Mouse (Mus musculus) testis, adult 2 months (tissue): ENCODE measurements around the gene Igf1r. TPM values are rescaled to one million over a fixed set of nuclear protein-coding genes. Genes with fewer than 3 reads are reported as not detected.

Source experiments
- H3K27ac ChIP-seq: fragments of 200-500 bp; 2 replicates; pipeline ENCODE4 v1.5.1; 2012; ENCODE audit warnings: low read depth, low read length; ENCODE audit not compliant: control insufficient read depth, insufficient read depth
- H3K27me3 ChIP-seq: fragments of 200-500 bp; 2 replicates; pipeline ENCODE4 v1.6.1; 2012; ENCODE audit warnings: mild to moderate bottlenecking, low read length, moderate library complexity; ENCODE audit not compliant: control insufficient read depth, insufficient read depth
- H3K36me3 ChIP-seq: fragments of 200-500 bp; 2 replicates; pipeline ENCODE4 v1.6.1; 2012; ENCODE audit warnings: mild to moderate bottlenecking, low read length; ENCODE audit not compliant: control insufficient read depth, insufficient read depth
- H3K4me1 ChIP-seq: fragments of 200-500 bp; 2 replicates; pipeline ENCODE4 v1.6.1; 2012; ENCODE audit warnings: low read length; ENCODE audit not compliant: control insufficient read depth, insufficient read depth
- H3K4me3 ChIP-seq: fragments of 200-500 bp; 2 replicates; pipeline ENCODE4 v1.5.1; 2012; ENCODE audit warnings: low read depth, mild to moderate bottlenecking, low read length, moderate library complexity, mixed read lengths; ENCODE audit not compliant: control insufficient read depth
- CTCF ChIP-seq: fragments of 200-500 bp; IDR thresholded peaks from 2 replicates; pipeline ENCODE4 v1.5.1; 2012; ENCODE audit warnings: low read depth, mild to moderate bottlenecking, inconsistent platforms, low read length, moderate library complexity; ENCODE audit not compliant: control insufficient read depth, insufficient read depth, insufficient replicate concordance
- POLR2A ChIP-seq: fragments of 200-500 bp; IDR thresholded peaks from 2 replicates; pipeline ENCODE4 v1.6.1; 2012; ENCODE audit warnings: low read depth, mild to moderate bottlenecking, inconsistent platforms, low read length, moderate library complexity; ENCODE audit not compliant: control insufficient read depth
- polyA plus RNA-seq: library from polyadenylated mRNA; depleted of rRNA; stranded (reverse); fragments of >200 nt; gene quantifications from 2 replicates; pipeline ENCODE4 v1.2.3, GENCODE M21; 2012

The Igf1r gene
- polyA plus RNA-seq, 1 experiment = 4.2 TPM

- no peak overlapping the region for H3K4me3 ChIP-seq
- no peaks in the 10 kb centered on the region for H3K27me3 ChIP-seq
- H3K36me3 ChIP-seq = no peaks in the 10 kb centered on the region
- no peaks in the 10 kb centered on the region for H3K4me1 ChIP-seq
- no peak overlapping the region for H3K27ac ChIP-seq
- TF ChIP-seq POLR2A (no peak), CTCF (no peak)
These were observed 220.1 kb downstream of the Igf1r start for GRCm38 (mm10) chr7:68172776-68173175.

- H3K4me1 ChIP-seq = no peaks in the 10 kb centered on the region
- H3K36me3 ChIP-seq = no peaks in the 10 kb centered on the region
- H3K27ac ChIP-seq = no peak overlapping the region
- TF ChIP-seq POLR2A (no peak), CTCF (no peak)
- no peaks in the 10 kb centered on the region for H3K27me3 ChIP-seq
- H3K4me3 ChIP-seq = no peak overlapping the region
These were observed 227.0 kb downstream of the Igf1r start for GRCm38 (mm10) chr7:68179672-68180071.

GRCm38 (mm10) chr7:68181104-68181503 is 228.5 kb downstream of the Igf1r start:
- Histone ChIP-seq H3K36me3 (no peaks in the 10 kb centered on the region), H3K27ac (no peak overlapping the region), H3K4me3 (no peak overlapping the region), H3K27me3 (no peaks in the 10 kb centered on the region), H3K4me1 (no peaks in the 10 kb centered on the region)
- TF ChIP-seq CTCF (no peak), POLR2A (no peak)

GRCm38 (mm10) chr7:68182025-68182424 is 229.4 kb downstream of the Igf1r start:
- Histone ChIP-seq H3K27me3 (no peaks in the 10 kb centered on the region), H3K4me3 (no peak overlapping the region), H3K4me1 (no peaks in the 10 kb centered on the region), H3K36me3 (no peaks in the 10 kb centered on the region), H3K27ac (no peak overlapping the region)
- TF ChIP-seq POLR2A = no peak
- TF ChIP-seq CTCF = no peak

- TF ChIP-seq POLR2A = no peak
- no peak for TF ChIP-seq CTCF
- Histone ChIP-seq H3K36me3 (no peaks in the 10 kb centered on the region), H3K4me1 (no peaks in the 10 kb centered on the region)
These were observed 230.1 kb downstream of the Igf1r start for GRCm38 (mm10) chr7:68182773-68183172.

GRCm38 (mm10) chr7:68183421-68183820 is 230.8 kb downstream of the Igf1r start:
- no peak overlapping the region for H3K27ac ChIP-seq
- no peaks in the 10 kb centered on the region for H3K4me1 ChIP-seq
- no peaks in the 10 kb centered on the region for H3K36me3 ChIP-seq
- no peak overlapping the region for H3K4me3 ChIP-seq
- H3K27me3 ChIP-seq = no peaks in the 10 kb centered on the region
- TF ChIP-seq CTCF = no peak
- TF ChIP-seq POLR2A = no peak

More at GRCm38 (mm10) chr7:68182773-68183172, 230.1 kb downstream of the Igf1r start:
- no peak overlapping the region for H3K27ac ChIP-seq
- no peak overlapping the region for H3K4me3 ChIP-seq
- H3K27me3 ChIP-seq = no peaks in the 10 kb centered on the region

GRCm38 (mm10) chr7:68189211-68189610 is 236.6 kb downstream of the Igf1r start:
- H3K27me3 ChIP-seq = no peaks in the 10 kb centered on the region
- H3K4me3 ChIP-seq = no peak overlapping the region
- no peaks in the 10 kb centered on the region for H3K4me1 ChIP-seq
- H3K27ac ChIP-seq = no peak overlapping the region
- H3K36me3 ChIP-seq = no peaks in the 10 kb centered on the region
- TF ChIP-seq POLR2A (no peak), CTCF (no peak)

- Histone ChIP-seq H3K4me3 (no peak overlapping the region), H3K27me3 (no peaks in the 10 kb centered on the region), H3K36me3 (no peaks in the 10 kb centered on the region), H3K27ac (no peak overlapping the region), H3K4me1 (no peaks in the 10 kb centered on the region)
- TF ChIP-seq POLR2A (no peak), CTCF (no peak)
These were observed 237.2 kb downstream of the Igf1r start for GRCm38 (mm10) chr7:68189691-68190456.
